Mouse (Mus musculus): ENCODE data around the gene Dip2c. TPM values are rescaled to one million over a fixed set of nuclear protein-coding genes. Genes with fewer than 3 reads are reported as not detected.

The Dip2c gene
- total and polyA plus RNA-seq, 3 experiments = 0.04 to 0.14 (median 0.08) TPM

GRCm38 (mm10) chr13:9371387-9371786 lies 95.1 kb downstream of the Dip2c start:
- no peak for DNase-seq (ENCODE audit: extremely low read depth)
- no peak overlapping the region for H3K9ac ChIP-seq (ENCODE audit: insufficient read depth, low read depth)

GRCm38 (mm10) chr13:9377130-9377529 lies 100.8 kb downstream of the Dip2c start:
- Histone ChIP-seq H3K27ac (ENCODE audit: insufficient read depth, low read depth) (no peak overlapping the region), H3K4me1 (ENCODE audit: control insufficient read depth in 1 of 2, insufficient read depth in 2 of 2) (peaks cover 5 to 14% of the 10 kb centered on the region in 2 experiments; a peak in 2 of 4 replicates), H3K9me3 (replicated peaks; ENCODE audit: low read length) (peaks cover 6% of the 10 kb centered on the region), H3K4me3 (replicated peaks in 1 of 3; ENCODE audit: low read depth in 2 of 3, low read length in 2 of 3, poor library complexity in 1 of 3) (no peak overlapping the region), H3K27me3 (replicated peaks) (no peaks in the 10 kb centered on the region), H3K36me3 (replicated peaks in 1 of 2; ENCODE audit: control insufficient read depth in 1 of 2, insufficient read depth in 1 of 2, low read length in 1 of 2) (no peaks in the 10 kb centered on the region), H3K4me2 (ENCODE audit: insufficient read depth, low read depth, poor library complexity, severe bottlenecking) (no peak overlapping the region), H3K79me2 (replicated peaks; ENCODE audit: control insufficient read depth, extremely low read depth, insufficient read depth, poor library complexity, severe bottlenecking) (no peaks in the 10 kb centered on the region), H3K9ac (ENCODE audit: insufficient read depth, low read depth) (no peak overlapping the region)
- dilution Hi-C loops (cut with MboI; ENCODE audit: extremely low pct_ligation_motif_present, extremely low pct_unique_long_range_greater_than_20kb, low sequenced_read_pairs) (no loop called here), in situ Hi-C loops (cut with MboI; ENCODE audit: low pct_ligation_motif_present, low pct_unique_long_range_greater_than_20kb, low sequenced_read_pairs) (no loop called here)
- TF ChIP-seq PAX5 (IDR thresholded peaks at IDR 0.05; ENCODE audit: low read length) (no peak), CTCF (conservative IDR thresholded peaks at IDR 0.05 in 1 of 2, IDR thresholded peaks at IDR 0.05 in 1 of 2; ENCODE audit: low read depth in 2 of 2, low read length in 2 of 2) (no peak), NELFE (IDR thresholded peaks at IDR 0.05; ENCODE audit: low read depth, low read length) (no peak), ZC3H11A (IDR thresholded peaks at IDR 0.05; ENCODE audit: low read depth, low read length) (no peak), JUND (conservative IDR thresholded peaks at IDR 0.05; ENCODE audit: low read depth, low read length) (no peak), POLR2A (IDR thresholded peaks at IDR 0.05; ENCODE audit: low read depth, low read length) (no peak), RCOR1 (conservative IDR thresholded peaks at IDR 0.05; ENCODE audit: low read depth, low read length) (no peak), RAD21 (IDR thresholded peaks at IDR 0.05; ENCODE audit: low read depth, low read length) (no peak), ZKSCAN1 (IDR thresholded peaks at IDR 0.05; ENCODE audit: borderline replicate concordance, low read depth, low read length) (no peak), SMC3 (IDR thresholded peaks at IDR 0.05; ENCODE audit: low read depth, low read length) (no peak), POLR2AphosphoS2 (IDR thresholded peaks at IDR 0.05; ENCODE audit: low read depth, low read length) (no peak), ELF1 (IDR thresholded peaks at IDR 0.05; ENCODE audit: low read depth, low read length) (no peak)
- DNase-seq (ENCODE audit: extremely low read depth) = no peak

More at GRCm38 (mm10) chr13:9371387-9371786, 95.1 kb downstream of the Dip2c start:
- Histone ChIP-seq H3K9me3 (replicated peaks; ENCODE audit: low read length) (no peaks in the 10 kb centered on the region), H3K4me2 (ENCODE audit: insufficient read depth, low read depth, poor library complexity, severe bottlenecking) (no peak overlapping the region), H3K4me1 (ENCODE audit: control insufficient read depth in 1 of 2, insufficient read depth in 2 of 2) (no peaks in the 10 kb centered on the region), H3K27me3 (replicated peaks) (no peaks in the 10 kb centered on the region), H3K4me3 (replicated peaks in 1 of 3; ENCODE audit: low read depth in 2 of 3, low read length in 2 of 3, poor library complexity in 1 of 3) (no peak overlapping the region), H3K36me3 (replicated peaks in 1 of 2; ENCODE audit: control insufficient read depth in 1 of 2, insufficient read depth in 1 of 2, low read length in 1 of 2) (no peaks in the 10 kb centered on the region), H3K27ac (ENCODE audit: insufficient read depth, low read depth) (no peak overlapping the region), H3K79me2 (replicated peaks; ENCODE audit: control insufficient read depth, extremely low read depth, insufficient read depth, poor library complexity, severe bottlenecking) (no peaks in the 10 kb centered on the region)
- dilution Hi-C loops (cut with MboI; ENCODE audit: extremely low pct_ligation_motif_present, extremely low pct_unique_long_range_greater_than_20kb, low sequenced_read_pairs) = no loop called here
- in situ Hi-C loops (cut with MboI; ENCODE audit: low pct_ligation_motif_present, low pct_unique_long_range_greater_than_20kb, low sequenced_read_pairs) = no loop called here
- no peak for TF ChIP-seq POLR2AphosphoS2 (IDR thresholded peaks at IDR 0.05; ENCODE audit: low read depth, low read length)
- no peak for TF ChIP-seq CHD2 (IDR thresholded peaks at IDR 0.05; ENCODE audit: low read length)
- no peak for TF ChIP-seq ZMIZ1 (IDR thresholded peaks at IDR 0.05; ENCODE audit: low read depth, low read length)
- TF ChIP-seq RAD21 (IDR thresholded peaks at IDR 0.05; ENCODE audit: low read depth, low read length) = no peak
- no peak for TF ChIP-seq ZKSCAN1 (IDR thresholded peaks at IDR 0.05; ENCODE audit: borderline replicate concordance, low read depth, low read length)
